Mouse (Mus musculus): ENCODE results near the gene Hoxa2.

DNA sequence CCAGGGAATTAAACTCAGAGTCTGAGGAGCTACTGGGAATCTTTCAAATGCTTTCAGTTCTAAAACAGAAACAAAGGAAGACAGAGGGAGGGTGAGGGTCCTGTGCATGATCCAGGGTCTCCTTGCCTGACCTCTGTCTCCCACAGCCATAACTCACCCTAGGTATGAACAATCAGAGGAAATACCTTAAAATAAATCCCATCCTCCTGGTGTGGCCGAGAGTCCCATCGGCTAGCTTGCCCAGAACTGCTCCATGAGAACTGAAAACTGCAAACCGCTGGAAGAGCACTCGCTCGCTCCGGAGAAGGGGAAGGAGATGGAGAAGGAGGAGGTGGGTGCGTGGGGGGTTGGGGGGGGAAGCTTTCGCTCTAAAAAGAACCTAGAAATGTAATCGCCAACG, 15.1 kb upstream of the Hoxa2 start:
- TF ChIP-seq CTCF (IDR thresholded peaks at IDR 0.05; ENCODE audit: extremely low read depth, insufficient read length, insufficient replicate concordance, low read depth, low read length) (no peak), POLR2A (IDR thresholded peaks at IDR 0.05; ENCODE audit: low read depth, low read length) (no peak)

Data from small intestine, adult 2 months (tissue).